Mouse (Mus musculus) thymus, adult 2 months (tissue): ENCODE data around the gene Ptar1.

Experiments
- CTCF ChIP-seq: fragments of 200-500 bp; IDR thresholded peaks from 2 replicates; pipeline ENCODE4 v1.5.1; 2012; ENCODE audit warnings: mild to moderate bottlenecking, control low read depth, low read length, moderate library complexity, borderline replicate concordance; ENCODE audit not compliant: control insufficient read depth, poor library complexity, insufficient read depth; ENCODE audit errors: extremely low read depth
- POLR2A ChIP-seq: fragments of 200-500 bp; IDR thresholded peaks from 2 replicates; pipeline ENCODE4 v1.6.1; 2012; ENCODE audit warnings: mild to moderate bottlenecking, low read length, control low read depth, moderate library complexity; ENCODE audit not compliant: control insufficient read depth, poor library complexity, insufficient read depth; ENCODE audit errors: extremely low read depth

GRCm38 (mm10) chr19:23771971-23772370, 84.7 kb downstream of the Ptar1 start:
- TF ChIP-seq POLR2A (no peak), CTCF (no peak)
